Mouse (Mus musculus) testis, adult 2 months (tissue): ENCODE results near the gene Gm10518.

Experiments
- CTCF ChIP-seq: fragments of 200-500 bp; IDR thresholded peaks from 2 replicates; pipeline ENCODE4 v1.5.1; 2012; ENCODE audit warnings: low read depth, mild to moderate bottlenecking, inconsistent platforms, low read length, moderate library complexity; ENCODE audit not compliant: control insufficient read depth, insufficient read depth, insufficient replicate concordance
- POLR2A ChIP-seq: fragments of 200-500 bp; IDR thresholded peaks from 2 replicates; pipeline ENCODE4 v1.6.1; 2012; ENCODE audit warnings: low read depth, mild to moderate bottlenecking, inconsistent platforms, low read length, moderate library complexity; ENCODE audit not compliant: control insufficient read depth

GRCm38 (mm10) chr1:179776831-179777230 is 26.3 kb upstream of the Gm10518 start:
- TF ChIP-seq POLR2A = no peak
- no peak for TF ChIP-seq CTCF
